Mouse (Mus musculus): ENCODE results near the gene Gm17067. TPM values are rescaled to one million over a fixed set of nuclear protein-coding genes. Genes with fewer than 3 reads are reported as not detected.

Gm17067 gene
- not detected in 2 replicates for polyA plus RNA-seq (2012; rRNA removed)

DNA sequence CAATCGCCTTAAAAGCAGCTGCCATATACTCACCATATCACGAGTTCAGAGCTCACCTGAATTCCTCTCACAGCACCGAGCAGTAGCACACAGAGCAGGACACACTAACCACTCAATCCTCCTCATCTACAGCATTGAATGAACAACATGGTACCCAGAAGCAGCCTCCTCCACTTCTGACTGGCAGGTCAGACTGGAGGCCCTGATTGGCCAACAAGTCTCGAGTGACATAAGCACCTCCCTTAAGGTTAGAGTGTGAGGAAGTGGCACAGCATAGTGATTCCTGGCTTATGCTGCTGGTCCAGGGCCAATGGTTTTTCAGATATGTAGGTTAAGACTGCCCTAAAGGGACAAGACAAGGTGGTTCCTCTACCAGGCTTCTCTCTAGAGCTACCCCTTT is at the start of gene Gm17067:
Gene Gm17067, minus strand, starts transcription at position 101 of the 400 bp plus-strand sequence.

GRCm38 (mm10) chr7:42692362-42693158 is 34.3 kb downstream of the Gm17067 start, which contains the start of gene Zfp975:
TSS of gene Zfp975 (minus strand) at chr7:42692742.

Other genes with a start within 250 kb of the Gm17067 start
- gene Zfp141, start 221.3 kb downstream of the Gm17067 start, polyA plus RNA-seq (2012; rRNA removed), result 0.27 and 0.46 TPM in 2 replicates
- gene Gm21028, start 148.4 kb downstream of the Gm17067 start, polyA plus RNA-seq (2012; rRNA removed), result not detected in 2 replicates
- gene Zfp977, start 134.5 kb downstream of the Gm17067 start, polyA plus RNA-seq (2012; rRNA removed), result not detected in 2 replicates
- 0.01 and 0.08 TPM in 2 replicates for gene Zfp976, start 84.4 kb downstream of the Gm17067 start, polyA plus RNA-seq (2012; rRNA removed)
- 0.04 and 0.12 TPM in 2 replicates for gene Zfp975, start 34.3 kb downstream of the Gm17067 start, polyA plus RNA-seq (2012; rRNA removed)
- not detected in 2 replicates for gene Vmn2r62, start 66.5 kb upstream of the Gm17067 start, polyA plus RNA-seq (2012; rRNA removed)
- gene Gm2381, start 140.2 kb upstream of the Gm17067 start, polyA plus RNA-seq (2012; rRNA removed), result not detected in 2 replicates
- gene Vmn2r63, start 206.8 kb upstream of the Gm17067 start, polyA plus RNA-seq (2012; rRNA removed), result not detected in 2 replicates

All from stomach, adult 2 months (tissue).